Mouse (Mus musculus) erythroblast, embryonic 14.5 days (primary cell): ENCODE data around the gene Il2rb.

ENCODE experiments used
- GATA1 ChIP-seq: IDR thresholded peaks from 2 replicates; pipeline ENCODE4 v1.6.1; 2012; ENCODE audit warnings: low read length, inconsistent platforms, mixed read lengths
- TAL1 ChIP-seq: IDR thresholded peaks from 3 replicates; pipeline ENCODE4 v1.6.1; 2012; ENCODE audit warnings: low read length, inconsistent platforms, mixed read lengths

- no peak for TF ChIP-seq TAL1
- TF ChIP-seq GATA1, result no peak
Measured at GRCm38 (mm10) chr15:78466809-78467208, 28.3 kb downstream of the Il2rb start.
